Mouse (Mus musculus) hindbrain, embryonic 11.5 days (tissue): ENCODE data around the gene Rab3ip. TPM values are rescaled to one million over a fixed set of nuclear protein-coding genes. Genes with fewer than 3 reads are reported as not detected.

Experiments used
- ATAC-seq: fragments of 200-750 bp; cut with Nextera tagmentation; 2 replicates; pipeline ENCODE4 v1.8.0; 2017; ENCODE audit warnings: mild to moderate bottlenecking, moderate TSS enrichment, moderate library complexity; ENCODE audit not compliant: low FRiP score
- DNase-seq: peaks from one replicate; pipeline ENCODE4 v3.0.0-alpha.2; 2015; ENCODE audit warnings: low spot score
- H3K27ac ChIP-seq: fragments of 300-500 bp; sonication (generic); 2 replicates; pipeline ENCODE4 v1.5.1; 2014; ENCODE audit warnings: mild to moderate bottlenecking, low read depth, low read length
- H3K27me3 ChIP-seq: fragments of 300-500 bp; sonication (generic); 2 replicates; pipeline ENCODE4 v1.6.1; 2014; ENCODE audit warnings: mild to moderate bottlenecking, low read length, moderate library complexity, mixed read lengths; ENCODE audit not compliant: control insufficient read depth, insufficient read depth
- H3K36me3 ChIP-seq: fragments of 300-500 bp; sonication (generic); 2 replicates; pipeline ENCODE4 v1.6.1; 2014; ENCODE audit warnings: mild to moderate bottlenecking, low read length, moderate library complexity, mixed read lengths; ENCODE audit not compliant: control insufficient read depth, insufficient read depth
- H3K4me1 ChIP-seq: fragments of 300-500 bp; sonication (generic); replicated peaks from 2 replicates; pipeline ENCODE4 v1.6.1; 2014; ENCODE audit warnings: low read length, mixed read lengths; ENCODE audit not compliant: control insufficient read depth, insufficient read depth
- H3K4me2 ChIP-seq: fragments of 300-500 bp; sonication (generic); replicated peaks from 2 replicates; pipeline ENCODE4 v1.6.1; 2014; ENCODE audit warnings: mild to moderate bottlenecking, low read depth, low read length
- H3K4me3 ChIP-seq: fragments of 300-500 bp; sonication (generic); 2 replicates; pipeline ENCODE4 v1.5.1; 2014; ENCODE audit warnings: low read depth, low read length
- H3K9ac ChIP-seq: fragments of 300-500 bp; sonication (generic); 2 replicates; pipeline ENCODE4 v1.6.1; 2014; ENCODE audit warnings: low read depth, low read length
- H3K9me3 ChIP-seq: fragments of 300-500 bp; sonication (generic); 2 replicates; pipeline ENCODE4 v1.6.1; 2016; ENCODE audit warnings: low read length; ENCODE audit not compliant: control insufficient read depth
- WGBS: fragments of 180-500 bp; shearing (Covaris S2); extraction: QIAGEN DNeasy Blood & Tissue Kit; methylation state at CpG from one replicate; pipeline ENCODE4 v1.1.7; 2014; 5-methylcytosine and 5-hydroxymethylcytosine counted together
- polyA plus RNA-seq: library from polyadenylated mRNA; unstranded; fragments of >200 nt; fragmentation: Nextera tagmentation; extraction: Ambion mirVana; gene quantifications from 2 replicates; pipeline ENCODE4 v1.2.1, GENCODE M21; 2014

Rab3ip gene
- polyA plus RNA-seq, 1 experiment from 2014 or later: 43.7 TPM

GRCm38 (mm10) chr10:116931497-116932179 is 18.9 kb downstream of the Rab3ip start:
- 88% methylated on average over 15 of the region's 15 CpGs for WGBS
- ATAC-seq (no peak), DNase-seq (no peak)

GRCm38 (mm10) chr10:116930936-116931335 is 19.6 kb downstream of the Rab3ip start:
- H3K27me3 ChIP-seq: no peaks in the 10 kb centered on the region
- no peak overlapping the region for H3K27ac ChIP-seq
- no peak overlapping the region for H3K4me2 ChIP-seq
- no peak for DNase-seq
- ATAC-seq: no peak
- no peak overlapping the region for H3K4me3 ChIP-seq
- no peak overlapping the region for H3K9ac ChIP-seq
- 83% methylated on average over 6 of the region's 7 CpGs for WGBS
- 0 out of 2 replicates have a peak, but pooled peaks cover 4% of the 10 kb centered on the region for H3K36me3 ChIP-seq
- no peaks in the 10 kb centered on the region for H3K9me3 ChIP-seq
- no peaks in the 10 kb centered on the region for H3K4me1 ChIP-seq

More at GRCm38 (mm10) chr10:116931497-116932179, 18.9 kb downstream of the Rab3ip start:
- no peaks in the 10 kb centered on the region for H3K9me3 ChIP-seq
- H3K4me1 ChIP-seq: no peaks in the 10 kb centered on the region
- H3K36me3 ChIP-seq: 0 out of 2 replicates have a peak, but pooled peaks cover 4% of the 10 kb centered on the region
- no peak overlapping the region for H3K4me3 ChIP-seq
- H3K4me2 ChIP-seq: no peak overlapping the region
- H3K27ac ChIP-seq: no peak overlapping the region
- H3K9ac ChIP-seq: no peak overlapping the region
- no peaks in the 10 kb centered on the region for H3K27me3 ChIP-seq

- Histone ChIP-seq H3K27ac (no peak overlapping the region), H3K4me1 (no peaks in the 10 kb centered on the region), H3K27me3 (no peaks in the 10 kb centered on the region), H3K4me3 (no peak overlapping the region), H3K36me3 (0 out of 2 replicates have a peak, but pooled peaks cover 4% of the 10 kb centered on the region), H3K4me2 (no peak overlapping the region), H3K9me3 (no peaks in the 10 kb centered on the region), H3K9ac (no peak overlapping the region)
- WGBS: 88% methylated on average over 7 of the region's 7 CpGs
- DNase-seq (no peak), ATAC-seq (no peak)
These were observed 20.1 kb downstream of the Rab3ip start for GRCm38 (mm10) chr10:116930506-116930905.

DNA sequence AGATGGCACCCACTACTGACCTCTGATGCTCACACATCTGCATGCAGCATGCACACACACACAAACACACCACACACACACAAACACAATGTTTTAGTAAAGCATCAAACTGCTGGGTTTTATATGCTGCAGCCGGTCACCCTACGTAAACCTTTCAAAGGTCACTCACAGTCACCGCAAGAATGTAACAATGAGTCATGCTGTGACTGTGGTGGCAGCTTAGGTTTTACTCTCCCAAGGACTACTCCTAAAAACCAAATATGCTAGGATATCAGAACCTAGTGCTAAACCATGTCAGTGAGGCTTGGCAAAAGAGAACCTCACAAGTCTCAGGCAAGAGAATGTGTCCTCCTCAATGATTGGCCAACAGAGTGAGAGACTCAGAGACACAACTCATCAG is 21.7 kb downstream of the Rab3ip start:
- H3K4me3 ChIP-seq: no peak overlapping the region
- H3K36me3 ChIP-seq: peaks cover 5% of the 10 kb centered on the region; the same call in 1 of the 2 replicates
- H3K27ac ChIP-seq: no peak overlapping the region
- no peaks in the 10 kb centered on the region for H3K4me1 ChIP-seq
- ATAC-seq: no peak
- H3K9me3 ChIP-seq: no peaks in the 10 kb centered on the region
- no peaks in the 10 kb centered on the region for H3K27me3 ChIP-seq
- H3K4me2 ChIP-seq: no peak overlapping the region
- 89% methylated on average over 3 of the region's 3 CpGs for WGBS
- no peak overlapping the region for H3K9ac ChIP-seq
- DNase-seq: no peak

DNA sequence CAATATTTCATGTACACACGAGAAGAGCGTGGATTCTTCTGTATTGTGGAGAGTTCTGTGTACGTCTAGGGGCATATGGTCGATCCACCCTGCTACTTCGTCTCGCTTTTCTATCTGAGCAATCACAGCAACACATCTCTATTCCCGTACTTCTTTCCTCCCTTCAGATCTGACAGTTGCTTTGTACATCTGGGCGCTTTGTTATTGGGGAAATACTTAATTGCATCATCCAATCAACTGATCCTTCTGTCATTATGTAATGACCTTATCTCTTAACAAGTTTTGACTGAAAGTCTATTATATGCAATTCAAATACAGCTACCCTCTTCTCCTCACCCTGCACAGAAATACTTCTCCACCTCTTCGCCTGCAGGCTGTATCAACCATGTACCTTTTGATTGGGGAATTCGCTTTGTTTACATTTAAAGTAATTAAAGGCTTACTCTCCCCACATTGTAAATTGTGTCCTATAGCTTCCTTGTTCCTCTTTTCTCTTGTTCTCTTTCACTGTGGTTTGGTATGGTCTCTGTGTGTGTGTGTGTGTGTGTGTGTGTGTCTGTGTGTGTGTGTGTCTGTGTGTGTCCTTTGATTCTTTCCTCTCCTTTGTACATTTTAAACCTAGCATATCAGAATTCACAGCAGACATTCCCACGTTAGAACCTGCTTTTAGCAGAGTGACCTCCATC is 24.0 kb downstream of the Rab3ip start:
- Histone ChIP-seq H3K27ac (no peak overlapping the region), H3K4me1 (no peaks in the 10 kb centered on the region), H3K9me3 (no peaks in the 10 kb centered on the region), H3K4me2 (no peak overlapping the region), H3K36me3 (peaks cover 8% of the 10 kb centered on the region; the same call in 1 of the 2 replicates), H3K27me3 (no peaks in the 10 kb centered on the region), H3K9ac (no peak overlapping the region), H3K4me3 (no peak overlapping the region)
- WGBS: 92% methylated on average over 11 of the region's 11 CpGs
- ATAC-seq (no peak), DNase-seq (no peak)

- Histone ChIP-seq H3K4me1 (no peaks in the 10 kb centered on the region), H3K9me3 (no peaks in the 10 kb centered on the region), H3K4me2 (no peak overlapping the region), H3K4me3 (no peak overlapping the region), H3K36me3 (peaks cover 8% of the 10 kb centered on the region; the same call in 1 of the 2 replicates), H3K27me3 (no peaks in the 10 kb centered on the region), H3K9ac (no peak overlapping the region), H3K27ac (no peak overlapping the region)
- WGBS: 94% methylated on average over 19 of the region's 19 CpGs
- DNase-seq (no peak), ATAC-seq (no peak)
These were observed 26.7 kb downstream of the Rab3ip start for GRCm38 (mm10) chr10:116923651-116924495.

GRCm38 (mm10) chr10:116922161-116922560 is 28.4 kb downstream of the Rab3ip start:
- Histone ChIP-seq H3K36me3 (peaks cover 4% of the 10 kb centered on the region; the same call in 1 of the 2 replicates), H3K27ac (no peak overlapping the region), H3K4me2 (no peak overlapping the region), H3K9me3 (no peaks in the 10 kb centered on the region), H3K4me3 (no peak overlapping the region), H3K27me3 (no peaks in the 10 kb centered on the region), H3K9ac (no peak overlapping the region), H3K4me1 (no peaks in the 10 kb centered on the region)
- ATAC-seq (no peak), DNase-seq (no peak)
- WGBS: 93% methylated on average over 15 of the region's 15 CpGs

GRCm38 (mm10) chr10:116921416-116921815 is 29.2 kb downstream of the Rab3ip start:
- H3K4me3 ChIP-seq: no peak overlapping the region
- no peak overlapping the region for H3K4me2 ChIP-seq
- peaks cover 4% of the 10 kb centered on the region; the same call in 1 of the 2 replicates for H3K36me3 ChIP-seq
- no peaks in the 10 kb centered on the region for H3K4me1 ChIP-seq
- H3K27me3 ChIP-seq: no peaks in the 10 kb centered on the region
- ATAC-seq: no peak
- no peak overlapping the region for H3K27ac ChIP-seq
- no peaks in the 10 kb centered on the region for H3K9me3 ChIP-seq
- H3K9ac ChIP-seq: no peak overlapping the region
- DNase-seq: no peak
- 86% methylated on average over 15 of the region's 15 CpGs for WGBS
